Mouse (Mus musculus): Measurements from ENCODE around the gene Hipk2. TPM values are rescaled to one million over a fixed set of nuclear protein-coding genes. Genes with fewer than 3 reads are reported as not detected.
A peak's percentile ranks its signal among the peaks of the same experiment; 100 is the strongest.

Hipk2 gene
- total RNA-seq, 4 experiments from 2014 or later: 143 to 161 (median 151) TPM

GRCm38 (mm10) chr6:38789221-38789810 is 86.6 kb downstream of the Hipk2 start:
- no peak for DNase-seq

- DNase-seq: no peak
These were observed 88.0 kb downstream of the Hipk2 start for GRCm38 (mm10) chr6:38787811-38788509.

DNA sequence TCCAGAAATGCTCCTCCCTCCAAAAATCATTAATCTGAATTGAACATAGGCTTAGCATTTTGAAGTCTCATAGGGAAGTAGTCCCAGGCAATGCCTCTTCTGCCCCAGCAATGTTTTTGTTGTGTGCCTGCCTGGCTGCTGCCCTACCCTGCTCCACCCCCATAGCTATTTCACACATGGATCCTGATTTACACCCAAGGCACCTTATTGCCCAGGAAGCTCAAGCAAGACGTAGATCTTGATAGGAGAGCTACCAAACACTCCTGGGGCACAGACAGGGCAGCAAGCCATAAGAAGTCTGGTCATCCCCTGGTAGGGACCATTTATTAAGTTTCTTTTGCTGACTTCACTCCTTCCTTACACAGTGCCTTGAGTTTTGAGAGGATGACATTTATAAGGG is 88.8 kb downstream of the Hipk2 start:
- DNase-seq: no peak

GRCm38 (mm10) chr6:38785747-38786146 is 90.2 kb downstream of the Hipk2 start:
- DNase-seq: no peak

DNA sequence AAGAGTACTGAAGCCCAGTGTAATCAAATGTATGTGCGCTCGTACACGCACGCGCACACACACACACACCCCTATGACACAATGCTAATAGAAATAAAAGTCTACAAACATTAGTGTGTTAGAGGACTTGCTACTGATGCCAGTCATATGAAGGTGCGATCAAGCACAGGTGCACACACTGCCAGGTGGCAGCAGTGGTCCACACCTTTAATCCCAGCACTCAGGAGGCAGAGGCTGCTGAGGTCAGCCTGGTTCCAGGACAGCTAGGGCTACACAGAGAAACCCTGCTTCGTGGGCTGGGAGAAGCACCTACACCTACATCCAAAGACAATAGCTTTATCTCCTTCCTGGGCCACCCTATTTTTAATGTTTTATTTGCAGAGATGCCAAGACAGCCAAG is 96.6 kb downstream of the Hipk2 start:
- DNase-seq: no peak

DNA sequence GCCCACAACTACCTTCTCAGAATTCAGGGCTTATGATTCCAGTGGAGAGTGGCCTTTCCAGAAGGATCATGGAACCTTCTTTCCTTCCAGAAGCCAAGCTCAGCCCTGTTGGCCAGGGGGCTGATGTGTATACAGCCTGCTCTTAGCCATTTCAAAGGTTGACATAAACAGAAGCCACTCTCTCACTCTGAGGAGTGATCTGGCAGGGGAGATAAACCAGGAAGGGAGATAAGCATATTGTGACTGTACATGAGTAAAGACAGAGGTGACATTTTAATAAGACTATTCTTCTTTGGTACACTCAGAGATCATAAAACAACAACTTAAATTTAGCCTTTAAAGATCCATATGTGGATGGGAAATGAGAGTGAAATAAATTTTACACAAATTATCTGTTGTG is 97.1 kb downstream of the Hipk2 start:
- no peak for DNase-seq

DNA sequence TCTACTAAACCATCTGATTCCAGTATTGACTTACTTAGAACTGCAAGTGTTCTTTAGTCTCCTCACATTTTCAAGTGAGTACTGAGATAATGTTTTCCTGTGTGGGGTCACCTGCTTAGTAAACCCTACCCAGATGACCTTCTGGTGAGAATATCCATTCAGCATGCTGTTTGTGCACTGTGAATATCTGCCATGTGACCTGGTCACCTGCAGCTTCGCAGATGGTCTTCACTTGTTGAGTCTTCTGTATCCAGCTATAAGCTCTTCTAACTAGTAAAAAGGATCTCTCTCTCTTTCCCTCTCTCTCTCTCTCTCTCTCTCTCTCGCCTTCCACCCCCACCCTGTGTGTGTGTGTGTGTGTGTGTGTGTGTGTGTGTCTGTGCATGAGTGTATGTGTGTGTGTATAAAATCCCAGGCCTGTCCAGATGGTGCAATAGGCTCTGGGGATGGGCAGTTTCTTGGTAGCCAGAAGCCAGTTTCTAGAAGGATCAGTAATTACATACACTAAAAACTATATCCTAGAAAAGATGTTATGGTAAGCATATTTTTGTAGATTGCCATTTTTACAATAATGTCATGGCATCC is 99.9 kb downstream of the Hipk2 start:
- no peak for DNase-seq

- DNase-seq: no peak
These were observed 103.0 kb downstream of the Hipk2 start for GRCm38 (mm10) chr6:38772836-38773518.

DNA sequence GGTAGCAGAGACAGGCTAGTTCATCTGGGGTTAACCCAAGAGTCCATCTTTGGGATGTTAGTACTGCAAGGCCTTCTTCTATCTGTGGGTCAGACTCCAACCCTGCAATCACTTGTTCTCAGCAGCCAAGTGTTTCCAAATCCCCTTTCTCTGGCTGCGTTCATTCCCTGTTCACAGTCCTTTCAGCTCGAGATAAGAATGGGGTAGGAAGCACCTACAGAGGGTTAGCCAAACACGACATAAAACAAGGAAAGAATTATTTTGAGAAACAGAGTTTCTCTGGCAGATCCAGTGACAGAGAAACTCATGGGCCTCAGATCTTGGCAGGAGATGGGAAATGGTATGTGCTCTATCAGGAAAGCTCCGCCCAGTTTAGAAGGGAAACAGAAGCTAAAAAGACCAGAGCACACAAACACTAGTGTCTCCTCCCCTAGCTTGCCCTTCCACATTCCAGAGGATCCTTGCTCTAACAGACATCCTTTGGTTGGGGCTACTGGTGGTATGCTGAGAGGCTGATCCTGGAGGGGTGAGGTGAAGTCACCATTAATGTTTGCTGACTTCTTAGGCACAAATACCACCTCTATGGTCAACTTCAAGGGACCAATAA is 104.8 kb downstream of the Hipk2 start:
- DNase-seq: no peak

DNA sequence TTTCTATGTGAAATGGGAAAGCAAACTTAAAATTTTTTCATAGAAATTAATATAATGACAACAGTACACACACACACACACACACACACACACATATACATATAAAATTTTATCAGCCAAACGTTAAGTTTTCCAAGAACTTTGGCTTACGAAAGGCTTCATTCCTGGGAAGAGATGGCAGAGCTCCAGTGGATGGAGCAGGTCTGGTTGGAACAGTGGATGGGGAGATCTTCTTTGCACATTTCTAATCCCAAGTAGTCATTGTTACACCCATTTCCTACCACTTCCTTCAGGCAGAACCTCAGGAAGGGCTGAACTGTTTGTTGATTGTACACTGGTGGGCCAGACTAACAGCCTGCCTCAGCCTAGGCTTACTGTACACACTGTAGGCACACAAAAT is 106.3 kb downstream of the Hipk2 start:
- DNase-seq: no peak

GRCm38 (mm10) chr6:38762588-38763265 is 113.2 kb downstream of the Hipk2 start:
- DNase-seq: no peak

- no peak for DNase-seq
These were observed 114.0 kb downstream of the Hipk2 start for GRCm38 (mm10) chr6:38762006-38762405.

DNA sequence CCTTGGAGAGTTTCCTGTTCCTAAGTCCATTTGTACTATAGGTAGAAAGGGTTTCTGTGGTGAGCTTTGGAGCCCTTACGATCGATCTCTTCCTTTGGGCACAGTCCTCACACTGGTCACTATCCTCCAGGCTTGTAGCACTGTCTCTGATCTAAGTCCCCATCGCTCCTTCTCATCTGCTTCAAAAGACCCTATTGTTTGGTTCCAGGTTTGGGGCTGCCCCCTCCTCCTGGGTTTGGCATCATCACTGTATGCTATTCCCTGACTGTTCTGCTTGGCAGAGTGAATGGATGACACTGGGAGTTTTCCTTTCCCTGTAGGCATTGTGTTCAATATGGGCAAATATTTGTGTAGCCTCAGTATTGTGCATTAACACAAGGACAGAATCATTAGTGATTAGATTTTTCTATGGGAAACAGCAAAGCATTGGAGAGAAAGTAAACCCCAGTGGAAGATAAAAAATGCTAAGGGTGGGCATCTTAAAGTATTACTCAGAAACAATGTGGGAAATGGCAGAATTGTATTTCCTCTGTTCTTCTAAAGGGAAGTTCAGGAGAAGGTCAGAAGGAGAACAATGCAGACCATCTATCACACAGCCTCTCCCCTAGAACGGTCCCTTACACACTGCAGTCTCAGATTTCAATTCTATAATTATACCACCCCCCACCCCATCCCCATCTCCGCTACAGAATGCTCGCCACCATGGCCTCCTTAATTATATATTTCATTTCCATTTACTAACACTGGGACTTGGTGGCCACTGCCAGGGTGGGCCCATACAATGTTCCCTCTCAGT is 114.9 kb downstream of the Hipk2 start:
- no peak for DNase-seq

DNA sequence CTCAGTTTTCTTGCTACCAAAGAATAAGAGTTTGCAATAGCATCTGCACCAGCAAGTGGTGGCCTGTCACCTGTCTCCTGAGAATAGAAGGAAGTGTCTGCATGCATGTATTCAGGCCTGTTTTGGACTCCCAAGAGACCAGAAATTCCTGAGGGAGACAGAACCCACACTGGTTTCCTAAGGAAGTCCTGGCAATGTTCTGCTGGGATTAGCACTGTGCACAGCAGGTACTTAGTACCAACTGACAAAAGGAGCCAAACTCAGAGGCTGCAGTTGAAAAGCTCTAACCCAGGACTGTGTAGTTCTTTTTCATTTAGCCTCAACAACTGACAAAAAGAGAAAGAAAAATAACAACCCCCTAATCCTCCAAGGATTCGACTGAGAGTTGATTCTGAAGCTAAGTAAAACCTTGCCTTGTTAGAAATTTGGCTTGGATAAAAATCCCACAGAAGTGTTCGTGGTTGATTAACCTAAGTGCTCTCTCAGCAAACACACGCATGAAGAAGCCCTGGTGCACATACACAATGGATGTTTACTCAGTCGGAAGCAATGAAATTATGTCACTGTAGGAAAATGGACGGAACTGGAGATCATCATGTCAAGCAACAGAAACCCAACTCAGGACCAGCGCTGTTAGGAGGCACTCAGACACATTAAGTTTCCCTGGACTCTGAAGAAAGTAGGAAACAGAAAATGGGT is 115.9 kb downstream of the Hipk2 start:
- no peak for DNase-seq

DNA sequence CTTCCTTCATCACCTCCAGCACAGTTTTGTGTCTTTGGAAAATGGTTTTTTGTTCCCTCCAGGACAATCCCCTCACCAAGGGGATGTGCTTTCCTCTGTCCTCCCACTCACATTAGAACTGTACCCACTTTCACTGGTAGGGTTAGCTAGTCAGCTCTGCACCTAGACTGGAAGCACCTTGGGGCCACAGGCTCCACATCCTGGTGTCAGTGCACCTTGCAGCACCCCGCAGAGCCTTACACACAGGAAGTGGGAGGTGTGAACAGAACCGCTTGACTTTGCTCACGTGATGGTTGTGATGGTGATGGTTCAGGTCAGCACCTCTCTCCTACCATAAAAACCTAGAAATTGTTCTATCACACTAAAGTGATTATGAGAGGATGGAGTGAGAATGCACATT is 116.8 kb downstream of the Hipk2 start:
- DNase-seq: no peak

DNA sequence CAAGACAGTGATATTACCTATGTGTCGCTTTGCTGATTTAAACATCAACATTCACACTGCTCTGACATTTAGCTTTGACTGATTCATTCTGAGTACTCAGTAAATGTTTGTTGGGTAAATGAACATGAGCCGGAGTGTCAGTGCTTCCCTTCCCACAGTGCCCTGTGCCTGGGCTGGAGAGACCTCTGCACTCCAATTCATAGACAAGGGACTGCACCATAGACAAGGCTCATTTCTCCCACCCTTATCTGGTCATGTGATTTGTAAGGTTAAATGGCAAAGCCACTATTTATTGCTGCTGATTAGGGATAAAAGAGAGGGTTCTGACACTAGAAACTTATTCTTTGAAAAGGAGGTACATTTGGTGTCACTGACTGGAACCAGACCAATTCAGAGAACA is 118.4 kb downstream of the Hipk2 start:
- DNase-seq: no peak

DNA sequence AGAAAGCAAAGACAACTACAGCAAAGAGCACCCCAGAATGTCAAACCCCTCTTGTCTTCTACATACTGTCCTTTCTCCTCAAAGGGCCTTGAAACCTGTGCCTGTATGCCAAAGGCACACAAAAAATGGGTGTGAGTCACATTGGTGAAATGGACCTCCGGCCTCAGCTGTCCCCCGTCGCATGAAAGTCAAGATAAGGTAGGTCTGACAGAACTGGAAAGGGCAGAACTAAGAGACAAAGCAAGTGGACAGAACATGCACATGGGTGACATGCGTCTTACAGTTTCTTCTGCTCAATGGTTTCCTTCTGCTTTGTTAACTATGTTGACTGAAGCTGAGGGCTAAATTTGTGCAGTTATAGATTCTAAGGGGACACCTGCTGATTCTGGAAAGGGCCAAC is 119.0 kb downstream of the Hipk2 start:
- DNase-seq: no peak

- no peak for DNase-seq
These were observed 120.0 kb downstream of the Hipk2 start for GRCm38 (mm10) chr6:38755961-38756360.

GRCm38 (mm10) chr6:38755188-38755587 is 120.8 kb downstream of the Hipk2 start:
- DNase-seq: no peak

DNA sequence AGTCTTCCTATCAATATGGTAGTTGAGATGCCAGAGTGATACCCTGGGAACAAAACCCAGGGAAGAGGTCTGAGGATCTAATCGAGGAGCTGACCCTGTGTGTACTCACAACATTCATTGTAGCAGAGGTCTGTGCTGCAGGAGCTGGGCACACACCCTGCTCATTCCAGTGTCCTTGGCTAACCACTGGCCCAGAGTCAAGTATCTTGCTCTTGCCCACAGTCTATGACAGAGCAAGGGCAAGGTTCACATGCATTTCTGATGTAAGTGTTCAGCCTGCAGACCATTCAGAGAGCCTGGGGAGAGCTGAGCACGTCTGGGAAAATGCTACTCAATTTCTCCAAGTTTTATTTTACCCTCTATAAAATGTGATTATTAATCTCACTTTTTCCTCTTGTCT is 122.2 kb downstream of the Hipk2 start:
- peak; percentile 84 for DNase-seq

- DNase-seq: no peak
These were observed 122.9 kb downstream of the Hipk2 start for GRCm38 (mm10) chr6:38753025-38753424.

All from adrenal gland, adult 8-10 months (tissue).